Mouse (Mus musculus) adipocyte (in vitro differentiated cells): ENCODE data around the gene Arfgef2.

Experiments used
- DNase-seq: peaks from one replicate; pipeline ENCODE4 v3.0.0-alpha.2; 2016; ENCODE audit warnings: low spot score

Arfgef2 gene

GRCm38 (mm10) chr2:166806813-166807212, 1.4 kb downstream of the Arfgef2 start:
- peak; percentile 25 for DNase-seq

GRCm38 (mm10) chr2:166809499-166809898, 4.1 kb downstream of the Arfgef2 start:
- DNase-seq: no peak

GRCm38 (mm10) chr2:166810821-166811220, 5.4 kb downstream of the Arfgef2 start:
- DNase-seq: no peak

- DNase-seq: no peak
These were observed 13.2 kb downstream of the Arfgef2 start for GRCm38 (mm10) chr2:166818463-166819143.

GRCm38 (mm10) chr2:166819849-166820248, 14.5 kb downstream of the Arfgef2 start:
- DNase-seq: no peak

- no peak for DNase-seq
These were observed 15.5 kb downstream of the Arfgef2 start for GRCm38 (mm10) chr2:166820844-166821243.

GRCm38 (mm10) chr2:166821406-166821805, 16.0 kb downstream of the Arfgef2 start:
- no peak for DNase-seq

GRCm38 (mm10) chr2:166822119-166822826, 16.9 kb downstream of the Arfgef2 start:
- no peak for DNase-seq

GRCm38 (mm10) chr2:166822901-166823300, 17.5 kb downstream of the Arfgef2 start:
- DNase-seq: no peak

- DNase-seq: no peak
These were observed 19.0 kb downstream of the Arfgef2 start for GRCm38 (mm10) chr2:166824386-166824785.

- DNase-seq: no peak
These were observed 19.6 kb downstream of the Arfgef2 start for GRCm38 (mm10) chr2:166824998-166825397.

GRCm38 (mm10) chr2:166826491-166827224, 21.3 kb downstream of the Arfgef2 start:
- DNase-seq: no peak

- no peak for DNase-seq
These were observed 22.9 kb downstream of the Arfgef2 start for GRCm38 (mm10) chr2:166828306-166828705.

- DNase-seq: no peak
These were observed 25.0 kb downstream of the Arfgef2 start for GRCm38 (mm10) chr2:166830350-166830749.

GRCm38 (mm10) chr2:166834091-166834490, 28.7 kb downstream of the Arfgef2 start:
- no peak for DNase-seq

GRCm38 (mm10) chr2:166834796-166835195, 29.4 kb downstream of the Arfgef2 start:
- DNase-seq: no peak

GRCm38 (mm10) chr2:166835581-166835980, 30.2 kb downstream of the Arfgef2 start:
- no peak for DNase-seq

GRCm38 (mm10) chr2:166841813-166842212, 36.4 kb downstream of the Arfgef2 start:
- DNase-seq: no peak

- DNase-seq: no peak
These were observed 45.3 kb downstream of the Arfgef2 start for GRCm38 (mm10) chr2:166850691-166851090.

- DNase-seq: no peak
These were observed 46.9 kb downstream of the Arfgef2 start for GRCm38 (mm10) chr2:166852270-166852669.

GRCm38 (mm10) chr2:166855771-166856170, 50.4 kb downstream of the Arfgef2 start:
- DNase-seq: no peak

GRCm38 (mm10) chr2:166856366-166856765, 51.0 kb downstream of the Arfgef2 start:
- no peak for DNase-seq

GRCm38 (mm10) chr2:166857118-166857517, 51.7 kb downstream of the Arfgef2 start:
- no peak for DNase-seq
